Comparison of ENCODE assay signal across 10 mouse cellular contexts in the genomic region with DNA sequence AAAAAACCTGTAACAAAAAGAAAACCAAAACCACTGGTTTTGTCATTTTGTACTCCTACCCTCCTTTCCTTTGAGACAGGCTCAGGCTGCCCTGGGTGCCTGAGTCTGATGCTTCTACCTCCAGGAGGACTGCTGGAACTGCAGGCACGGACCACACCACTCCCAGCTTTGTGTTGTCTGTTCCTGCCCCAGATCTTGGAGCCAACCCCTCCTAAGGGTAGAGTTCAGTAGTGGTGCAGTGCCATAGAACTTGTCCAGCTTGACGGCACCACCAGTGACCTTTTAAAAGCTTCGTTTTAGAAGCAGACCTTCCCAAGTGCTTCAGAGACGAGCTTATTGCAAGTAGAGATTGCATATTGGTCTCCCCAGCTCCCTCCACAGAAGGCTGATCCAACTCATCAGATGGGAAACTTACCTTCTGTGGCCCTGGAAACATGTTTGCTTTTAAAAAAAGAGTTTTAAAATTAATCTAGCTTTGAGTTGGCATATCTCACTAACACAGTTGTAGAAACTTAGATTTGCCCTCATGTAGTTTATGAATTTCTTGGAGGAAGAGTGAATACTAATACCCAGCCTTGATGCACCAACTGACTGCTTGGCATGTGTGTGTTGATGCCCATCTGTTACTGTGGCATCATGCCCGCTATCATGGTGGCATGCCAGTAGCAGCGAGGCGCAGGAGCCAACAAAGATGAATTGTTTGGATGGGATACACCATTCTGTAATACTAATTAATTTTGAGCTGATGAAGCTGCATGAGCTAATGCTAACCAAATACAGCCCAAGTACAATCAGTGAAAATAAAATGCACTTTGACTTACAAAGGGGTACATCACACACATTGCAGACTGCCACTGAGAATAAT. TPM values are rescaled to one million over a fixed set of nuclear protein-coding genes. Genes with fewer than 3 reads are reported as not detected.
DNase-seq lines count a peak whose midpoint lies in the region; ATAC-seq and TF ChIP-seq lines count a peak whose summit lies in the region.
"Had no signal": no experiment of that assay in that cellular context is flagged by ENCODE, and none has a peak within 500 bp of the region (broad histone marks: within the 10 kb centered on the region; RNA-seq: fewer than 3 reads in every experiment).

No protein-coding gene starts in this region.

- no peak for TF ChIP-seq POLR2A in brain, embryonic 14.5 days (IDR thresholded peaks at IDR 0.05; ENCODE audit: borderline replicate concordance, extremely low read depth, insufficient read depth, insufficient read length, poor library complexity, severe bottlenecking)
- TF ChIP-seq POLR2A in lung, adult 2 months (IDR thresholded peaks at IDR 0.05; ENCODE audit: borderline replicate concordance, extremely low read depth, low read depth, low read length): no peak

- no peaks in the 10 kb centered on the region for H3K9me3 ChIP-seq in hindbrain, postnatal 0 days (ENCODE audit: low read length)
- H3K9me3 ChIP-seq in midbrain, embryonic 15.5 days: no peaks in the 10 kb centered on the region
- H3K9me3 ChIP-seq in lung, postnatal 0 days (ENCODE audit: low read length): no peaks in the 10 kb centered on the region
- H3K9me3 ChIP-seq: heart, embryonic 12.5 days had no signal

- peaks cover 8% of the 10 kb centered on the region; the same call in 1 of the 2 replicates for H3K4me1 ChIP-seq in hindbrain, postnatal 0 days (ENCODE audit: insufficient read depth, low read length)
- H3K4me1 ChIP-seq in midbrain, embryonic 15.5 days: peaks cover 3% of the 10 kb centered on the region; the same call in 1 of the 2 replicates
- no peaks in the 10 kb centered on the region for H3K4me1 ChIP-seq in lung, postnatal 0 days (ENCODE audit: insufficient read depth, low read depth, low read length)
- no peaks in the 10 kb centered on the region; the same call in 1 of the 2 replicates for H3K4me1 ChIP-seq in lung, adult 2 months (ENCODE audit: control insufficient read depth, insufficient read depth, low read length)

- H3K27me3 ChIP-seq in hindbrain, postnatal 0 days (ENCODE audit: insufficient read depth, low read length): no peaks in the 10 kb centered on the region
- no peaks in the 10 kb centered on the region for H3K27me3 ChIP-seq in midbrain, embryonic 15.5 days (replicated peaks)
- H3K27me3 ChIP-seq in lung, postnatal 0 days (replicated peaks; ENCODE audit: insufficient read depth, low read length): no peaks in the 10 kb centered on the region
- H3K27me3 ChIP-seq: heart, embryonic 12.5 days had no signal

- WGBS in hindbrain, postnatal 0 days: 41% methylated on average over 7 of the region's 7 CpGs
- 73% methylated on average over 7 of the region's 7 CpGs for WGBS in midbrain, embryonic 15.5 days
- 80% methylated on average over 7 of the region's 7 CpGs for WGBS in lung, postnatal 0 days
- WGBS in lung, adult 2 months: 69% methylated on average over 7 of the region's 7 CpGs

- peak; percentile 95 for DNase-seq in brain, embryonic 14.5 days (ENCODE audit: low read depth)
- DNase-seq in cerebellum, adult 11 months: peak; percentile 95
- DNase-seq in hindbrain, postnatal 0 days (ENCODE audit: low spot score): peak; percentile 86
- no peak for DNase-seq in lung, postnatal 0 days (ENCODE audit: low spot score)
- DNase-seq in urinary bladder, postnatal 14 days (ENCODE audit: low spot score): no peak
- DNase-seq in lung, adult 2 months: no peak
- DNase-seq: kidney, postnatal 10 days had no signal

- peak overlapping the region; percentile 24; the same call in 1 of the 2 replicates for H3K4me2 ChIP-seq in hindbrain, postnatal 0 days (ENCODE audit: low read depth, low read length)
- no peak overlapping the region for H3K4me2 ChIP-seq in midbrain, embryonic 15.5 days
- H3K4me2 ChIP-seq in lung, postnatal 0 days (replicated peaks; ENCODE audit: low read depth, low read length): no peak overlapping the region
- H3K4me2 ChIP-seq: heart, embryonic 12.5 days had no signal

- no peak overlapping the region for H3K9ac ChIP-seq in hindbrain, postnatal 0 days (replicated peaks; ENCODE audit: low read length)
- H3K9ac ChIP-seq in midbrain, embryonic 15.5 days: no peak overlapping the region
- no peak overlapping the region for H3K9ac ChIP-seq in lung, postnatal 0 days (replicated peaks; ENCODE audit: low read depth)
- H3K9ac ChIP-seq: heart, embryonic 12.5 days had no signal

- TF ChIP-seq CTCF in brain, embryonic 14.5 days (IDR thresholded peaks at IDR 0.05; ENCODE audit: borderline replicate concordance, extremely low read depth, insufficient read depth, insufficient read length): no peak
- peak; percentile 29; the same call in 1 of the 2 replicates for TF ChIP-seq CTCF in hindbrain, postnatal 0 days (IDR thresholded peaks at IDR 0.05; ENCODE audit: low read depth)
- TF ChIP-seq CTCF in lung, postnatal 0 days (IDR thresholded peaks at IDR 0.05): no peak
- no peak for TF ChIP-seq CTCF in lung, adult 2 months (IDR thresholded peaks at IDR 0.05; ENCODE audit: insufficient read depth, low read length)

- TF ChIP-seq EP300 in lung, postnatal 0 days (IDR thresholded peaks at IDR 0.05): no peak

- H3K27ac ChIP-seq in hindbrain, postnatal 0 days: peak overlapping the region; percentile 68
- H3K27ac ChIP-seq in midbrain, embryonic 15.5 days: no peak overlapping the region
- no peak overlapping the region for H3K27ac ChIP-seq in lung, postnatal 0 days (ENCODE audit: low read length)

- H3K4me3 ChIP-seq in hindbrain, postnatal 0 days (ENCODE audit: low read length): no peak overlapping the region
- no peak overlapping the region for H3K4me3 ChIP-seq in midbrain, embryonic 15.5 days
- no peak overlapping the region for H3K4me3 ChIP-seq in lung, postnatal 0 days (ENCODE audit: low read depth, low read length)
- no peak overlapping the region for H3K4me3 ChIP-seq in lung, adult 2 months (replicated peaks; ENCODE audit: extremely low read depth, low read depth, low read length)
- H3K4me3 ChIP-seq: erythroblast, embryonic 14.5 days; heart, embryonic 12.5 days had no signal

- no peaks in the 10 kb centered on the region for H3K36me3 ChIP-seq in hindbrain, postnatal 0 days (ENCODE audit: insufficient read depth, low read length)
- H3K36me3 ChIP-seq in midbrain, embryonic 15.5 days (replicated peaks): no peaks in the 10 kb centered on the region
- peaks cover 7% of the 10 kb centered on the region for H3K36me3 ChIP-seq in lung, postnatal 0 days (ENCODE audit: insufficient read depth, low read length)

- ATAC-seq in hindbrain, postnatal 0 days: peak; percentile 89
- ATAC-seq in midbrain, embryonic 15.5 days (replicated peaks): peak; percentile 82
- ATAC-seq in lung, postnatal 0 days: no peak

RNA-seq across cellular contexts. Expression of a gene that starts 17.0 kb away (rescaled TPM):
- polyA plus RNA-seq in brain, embryonic 14.5 days (2012; rRNA removed): 35.3 and 36.8 TPM in 2 replicates
- total RNA-seq in hindbrain, postnatal 0 days (2014; rRNA removed): 14.7 and 16.9 TPM in 2 replicates
- 23.4 and 23.5 TPM in 2 replicates for polyA plus RNA-seq in hindbrain, postnatal 0 days (2015; fragmentation: Nextera tagmentation; extraction: Ambion mirVana)
- polyA plus RNA-seq in midbrain, embryonic 15.5 days (2015; fragmentation: Nextera tagmentation; extraction: Ambion mirVana): 27.3 and 27.7 TPM in 2 replicates
- polyA plus RNA-seq in lung, postnatal 0 days (2015; fragmentation: Nextera tagmentation; extraction: Ambion mirVana): 26.1 and 33.4 TPM in 2 replicates
- 21.2 and 29.2 TPM in 2 replicates for polyA plus RNA-seq in lung, adult 2 months (2012; rRNA removed)

Comparison
In these comparisons a context has a peak if more than half of its experiments do, and no peak if none do; other contexts are left out.
1. DNase-seq: peak in brain, embryonic 14.5 days (single experiment), cerebellum, adult 11 months (single experiment) and hindbrain, postnatal 0 days (single experiment); none in lung, postnatal 0 days (single experiment), urinary bladder, postnatal 14 days (single experiment) and lung, adult 2 months (single experiment).